Mouse (Mus musculus) CD4-positive, CD25-positive, alpha-beta regulatory T cell, adult 4 months (primary cell): Measurements from ENCODE around the gene 2200002D01Rik. TPM values are rescaled to one million over a fixed set of nuclear protein-coding genes. Genes with fewer than 3 reads are reported as not detected.
"Not testable (repeated sequence)": the region's sequence is repeated elsewhere in the genome, so short reads cannot be mapped to it uniquely, and the experiment has no call there.

Experiments
- ATAC-seq: one replicate; pipeline ENCODE4 v1.8.0; 2017
- polyA plus RNA-seq, 2 experiments: library from polyadenylated mRNA; unstranded; fragments of 100-300 nt; shearing (Covaris generic); gene quantifications; one replicate each; pipeline ENCODE4 v1.2.1; 2017

2200002D01Rik gene
- polyA plus RNA-seq, 2 experiments from 2014 or later, result 1.0 to 1.6 TPM

- ATAC-seq, result no peak
Measured at GRCm38 (mm10) chr7:29279261-29279660, 31.0 kb upstream of the 2200002D01Rik start.

GRCm38 (mm10) chr7:29277510-29277909 is 29.2 kb upstream of the 2200002D01Rik start:
- no peak for ATAC-seq

GRCm38 (mm10) chr7:29276715-29277114 is 28.4 kb upstream of the 2200002D01Rik start:
- no peak for ATAC-seq

DNA sequence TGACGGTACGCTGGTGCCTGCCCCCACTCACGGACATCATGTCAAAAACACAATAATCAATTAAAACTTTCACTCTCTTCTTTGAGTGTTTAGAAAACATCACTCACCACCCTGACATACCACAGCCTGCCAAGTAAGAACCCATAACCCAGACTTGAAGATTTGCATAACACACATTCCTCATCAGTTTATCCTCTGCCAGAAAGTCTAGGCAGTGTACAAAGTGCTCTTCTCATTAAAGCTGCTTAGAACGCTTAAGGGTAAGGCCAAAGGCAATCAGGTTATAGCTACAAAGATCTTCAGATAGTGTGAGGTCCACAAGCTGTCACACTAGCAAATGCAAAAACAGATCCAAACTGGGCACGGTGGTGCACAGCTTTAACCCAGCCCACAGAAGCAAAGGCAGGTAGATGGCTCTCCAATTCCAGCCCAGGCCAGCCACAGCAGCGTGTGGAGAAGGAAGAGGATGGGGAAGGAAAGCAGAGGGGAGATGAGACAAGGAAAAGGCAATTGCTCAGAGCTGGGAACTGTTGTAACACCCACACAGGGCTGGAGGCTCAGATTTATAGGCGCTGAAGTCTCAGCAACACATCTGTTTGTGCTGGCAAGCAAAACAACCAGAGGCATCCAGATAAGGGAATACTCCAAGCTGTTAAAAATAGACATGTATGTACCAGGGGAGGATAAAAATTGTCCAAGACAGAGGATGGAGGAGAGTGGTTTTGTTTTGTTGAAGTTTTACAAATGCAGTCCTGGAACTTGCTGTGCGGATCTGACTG is 23.6 kb upstream of the 2200002D01Rik start:
- ATAC-seq, result no peak

DNA sequence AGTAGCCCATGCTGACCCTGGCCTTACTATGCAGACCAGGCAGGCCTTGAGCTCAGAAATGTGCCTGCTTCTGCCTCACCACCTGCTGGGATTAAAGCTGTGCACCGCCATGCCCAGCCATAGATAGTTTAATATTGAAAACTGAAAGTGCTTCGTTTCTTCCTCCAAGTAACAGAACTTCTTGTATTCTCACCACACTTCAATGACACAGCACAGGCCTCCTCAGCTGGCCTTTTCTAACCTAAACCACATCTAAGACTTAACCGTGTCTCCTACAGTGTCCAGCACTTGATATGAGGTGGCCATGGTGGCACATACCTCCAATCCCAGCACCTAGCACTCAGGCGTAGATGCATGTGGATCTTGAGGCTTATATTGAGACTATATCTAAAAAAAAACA is 22.2 kb upstream of the 2200002D01Rik start:
- ATAC-seq, result no peak

- ATAC-seq, result no peak
Measured at GRCm38 (mm10) chr7:29266931-29267330, 18.7 kb upstream of the 2200002D01Rik start.

DNA sequence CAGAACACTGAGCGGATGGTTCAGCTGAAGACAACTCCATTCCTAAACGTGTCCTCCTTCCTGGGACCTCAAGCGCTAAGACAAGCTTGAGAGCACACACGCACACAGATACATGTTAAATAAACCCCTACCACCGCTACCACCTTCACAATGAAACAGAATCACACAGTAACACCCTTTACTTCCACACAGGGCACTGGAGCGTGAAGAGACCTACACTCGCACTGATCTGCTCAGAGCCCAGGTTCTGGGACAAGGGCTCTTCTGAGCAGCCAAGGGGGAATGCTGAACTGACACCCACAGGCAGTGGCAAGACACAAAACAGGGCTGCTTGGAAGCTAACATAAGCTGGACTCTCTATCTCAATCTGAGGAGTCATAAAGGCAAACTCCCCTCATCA is 17.4 kb upstream of the 2200002D01Rik start:
- no peak for ATAC-seq

- ATAC-seq, result no peak
Measured at GRCm38 (mm10) chr7:29263831-29264230, 15.6 kb upstream of the 2200002D01Rik start.

DNA sequence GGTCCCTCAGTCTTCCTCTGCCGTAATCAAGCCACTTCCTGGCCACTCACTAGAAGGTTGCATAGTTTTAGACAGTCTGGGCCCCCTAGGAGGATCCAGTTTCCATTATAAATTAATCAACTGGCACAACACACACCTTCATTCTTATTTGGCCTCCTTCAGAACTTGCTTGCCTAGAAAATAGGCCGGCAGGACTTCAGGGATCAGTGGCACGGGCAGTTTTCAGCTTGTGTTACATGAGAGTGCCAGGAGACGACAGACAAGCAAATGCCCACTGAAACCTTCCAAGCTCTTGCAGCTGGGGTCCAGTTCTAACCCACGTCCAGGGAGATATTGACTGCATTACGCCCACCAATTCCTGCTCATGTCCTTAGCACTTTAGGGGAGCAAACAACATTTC is 13.9 kb upstream of the 2200002D01Rik start:
- ATAC-seq, result no peak

GRCm38 (mm10) chr7:29259781-29260730 is 11.8 kb upstream of the 2200002D01Rik start:
- no peak for ATAC-seq

DNA sequence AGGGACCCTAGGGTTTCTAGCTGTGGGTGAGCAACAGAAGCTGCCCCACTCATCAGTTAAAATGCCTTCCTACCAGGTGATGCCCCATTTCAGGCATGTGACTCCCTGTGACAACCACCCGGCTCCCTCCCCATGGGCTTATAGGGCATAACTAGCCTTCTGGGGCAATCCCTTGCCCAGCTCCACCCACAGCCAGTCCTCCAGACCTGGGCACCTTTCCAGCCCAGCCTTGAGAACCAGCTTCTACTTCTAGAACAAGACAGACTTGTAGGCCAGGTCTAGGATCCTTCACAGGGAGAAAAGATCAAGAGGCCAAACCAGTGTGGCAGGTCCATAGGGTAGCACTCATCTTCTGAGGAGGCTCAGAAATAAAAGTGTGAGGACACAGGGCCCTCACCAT is 9.1 kb upstream of the 2200002D01Rik start:
- ATAC-seq, result no peak

DNA sequence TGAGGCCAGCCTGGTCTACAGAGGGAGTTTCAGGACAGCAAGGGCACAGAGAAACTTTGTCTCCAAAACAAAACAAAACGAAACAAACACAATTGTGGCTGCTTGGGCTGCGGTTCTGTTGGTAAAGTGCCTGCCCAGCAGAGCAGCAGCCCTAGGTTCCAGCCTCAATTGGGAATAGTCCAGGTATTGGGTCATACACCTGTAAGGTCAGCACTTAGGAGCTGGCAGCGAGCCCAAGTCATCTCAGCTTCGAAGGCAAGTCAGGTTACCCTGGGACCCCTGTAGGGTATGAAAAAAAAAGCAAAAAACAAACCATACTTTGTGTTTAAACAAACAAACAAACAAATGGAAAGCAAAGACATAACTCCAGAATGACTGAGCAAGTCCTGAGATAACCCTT is 7.6 kb upstream of the 2200002D01Rik start:
- ATAC-seq, result no peak

DNA sequence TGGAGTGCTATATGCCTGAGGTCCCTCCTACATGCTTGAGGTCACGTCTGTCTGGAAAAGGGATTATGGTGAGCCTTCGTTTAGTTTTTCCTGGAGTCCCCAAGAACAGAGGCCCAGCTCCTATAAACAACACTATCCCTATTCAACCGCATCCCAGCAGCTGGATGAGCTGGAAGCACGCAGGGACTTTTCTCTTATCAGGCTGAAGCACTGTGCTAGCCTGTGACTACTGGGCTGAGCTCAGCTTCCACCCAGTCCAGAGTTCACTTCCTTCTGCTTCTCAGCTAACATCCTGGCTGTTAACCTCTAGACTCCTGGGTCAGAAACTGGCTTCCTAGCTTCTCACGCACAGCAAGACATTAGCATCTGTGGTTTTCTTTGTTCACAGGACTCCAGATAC is 5.6 kb upstream of the 2200002D01Rik start:
- ATAC-seq, result no peak

DNA sequence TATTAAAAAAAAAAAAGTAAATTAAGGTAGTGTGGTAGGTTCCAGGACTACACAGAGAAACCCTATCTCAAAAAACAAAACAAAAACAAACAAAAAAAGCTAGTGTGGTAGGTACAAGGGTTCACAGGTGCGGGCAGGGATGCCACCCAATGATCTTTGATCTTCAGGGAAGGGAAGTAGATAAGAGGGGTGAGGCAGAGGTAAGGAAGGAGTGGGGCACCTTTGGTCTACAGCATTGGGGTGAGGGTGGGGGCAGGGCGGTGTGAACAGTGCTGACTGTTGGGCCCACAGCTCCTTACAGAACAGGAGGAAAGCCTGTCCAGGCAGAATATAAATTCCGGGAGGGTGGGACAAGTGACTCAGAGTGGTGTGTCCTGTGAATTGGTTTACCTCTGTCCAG is 2.9 kb upstream of the 2200002D01Rik start:
- ATAC-seq, result peak; percentile 47

- peak; percentile 22 for ATAC-seq
Measured at GRCm38 (mm10) chr7:29247706-29248105, 560 bp downstream of the 2200002D01Rik start.

- ATAC-seq, result peak; percentile 55
Measured at GRCm38 (mm10) chr7:29247314-29247700, 959 bp downstream of the 2200002D01Rik start.

DNA sequence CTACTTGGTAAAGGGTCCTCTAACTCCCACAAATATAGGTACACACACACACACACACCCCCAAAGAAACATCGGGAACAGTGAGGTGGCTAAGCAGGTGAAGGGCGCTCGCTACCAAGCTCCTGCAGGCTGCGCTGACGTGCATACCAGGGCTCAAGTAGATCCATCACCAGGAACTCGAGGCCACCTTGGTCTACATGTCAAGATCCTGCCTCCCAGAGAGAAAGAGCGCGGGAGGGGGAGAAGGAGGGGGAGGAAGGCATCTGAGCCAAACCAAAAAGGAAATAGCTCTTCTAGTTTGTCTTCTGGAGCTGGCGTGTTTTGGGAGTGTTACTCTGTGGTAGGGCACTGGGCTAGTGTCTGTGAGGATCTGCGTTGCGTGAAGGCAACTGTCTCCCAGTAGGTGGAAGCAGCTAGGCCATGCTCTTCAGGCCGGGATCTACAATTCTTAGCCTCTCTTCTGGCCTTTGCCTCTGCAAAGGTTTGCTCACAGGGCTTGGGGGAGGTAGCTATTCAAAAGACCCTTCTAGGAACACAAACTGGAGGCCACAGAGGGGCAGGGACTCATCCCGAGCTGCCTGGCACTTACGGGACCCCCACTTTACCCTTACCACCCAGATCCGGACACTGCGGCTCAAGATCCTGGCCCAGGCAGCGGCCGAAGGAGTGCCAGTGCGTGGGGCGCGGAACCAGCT is 1.5 kb downstream of the 2200002D01Rik start:
- no peak for ATAC-seq

DNA sequence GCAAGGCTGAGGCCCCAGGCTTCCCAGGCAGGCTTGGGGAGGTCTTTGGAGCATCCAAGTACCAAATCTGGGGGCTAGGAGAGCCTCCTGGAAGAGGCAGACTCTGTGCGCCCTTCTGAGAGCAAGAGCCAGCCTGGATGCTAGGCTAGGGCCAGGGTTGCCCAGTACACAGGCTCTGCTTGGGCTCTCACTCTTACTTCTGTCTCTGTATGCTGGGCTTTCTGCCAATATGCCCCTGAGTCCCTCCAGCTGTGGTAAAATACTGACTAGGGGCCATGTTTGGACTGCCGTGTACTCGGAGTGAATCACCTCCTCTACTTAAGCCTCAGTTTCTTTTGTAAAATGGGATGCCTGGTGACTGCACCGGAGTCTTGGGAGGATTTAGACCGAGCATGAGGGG is 2.3 kb downstream of the 2200002D01Rik start:
- ATAC-seq, result no peak

DNA sequence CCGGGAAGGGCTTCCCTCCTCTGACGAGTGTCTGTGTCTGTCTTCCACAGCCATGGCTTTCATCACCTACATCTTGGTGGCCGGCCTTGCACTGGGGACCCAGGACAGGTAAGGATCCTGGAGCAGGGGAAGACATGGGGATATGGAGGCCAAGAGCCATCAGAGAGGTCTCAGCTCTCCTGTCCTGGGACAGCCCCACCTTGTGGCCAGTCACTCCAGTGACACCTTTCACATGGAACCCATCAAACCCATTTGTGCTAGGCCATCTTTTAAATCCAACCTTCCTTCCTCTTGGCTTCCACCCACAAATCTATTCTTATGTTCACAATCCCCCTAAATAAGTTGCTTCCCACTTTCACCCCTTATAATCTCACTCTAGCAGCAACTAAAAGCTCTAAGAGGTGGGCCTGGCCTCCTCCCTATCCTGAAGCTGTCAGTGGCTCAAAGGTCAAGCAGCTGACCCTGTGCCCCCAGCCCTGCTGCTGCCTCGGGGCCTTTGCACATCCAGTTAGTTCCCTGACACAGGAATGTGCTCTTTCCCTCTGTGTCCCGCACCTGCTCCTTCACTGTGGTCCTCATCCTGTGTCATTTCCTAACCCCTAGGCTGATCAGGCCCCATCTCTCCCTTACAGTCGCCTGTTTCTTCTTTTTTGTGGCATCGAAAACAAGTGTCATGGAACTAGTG is 3.4 kb downstream of the 2200002D01Rik start:
- peak; percentile 74 for ATAC-seq

DNA sequence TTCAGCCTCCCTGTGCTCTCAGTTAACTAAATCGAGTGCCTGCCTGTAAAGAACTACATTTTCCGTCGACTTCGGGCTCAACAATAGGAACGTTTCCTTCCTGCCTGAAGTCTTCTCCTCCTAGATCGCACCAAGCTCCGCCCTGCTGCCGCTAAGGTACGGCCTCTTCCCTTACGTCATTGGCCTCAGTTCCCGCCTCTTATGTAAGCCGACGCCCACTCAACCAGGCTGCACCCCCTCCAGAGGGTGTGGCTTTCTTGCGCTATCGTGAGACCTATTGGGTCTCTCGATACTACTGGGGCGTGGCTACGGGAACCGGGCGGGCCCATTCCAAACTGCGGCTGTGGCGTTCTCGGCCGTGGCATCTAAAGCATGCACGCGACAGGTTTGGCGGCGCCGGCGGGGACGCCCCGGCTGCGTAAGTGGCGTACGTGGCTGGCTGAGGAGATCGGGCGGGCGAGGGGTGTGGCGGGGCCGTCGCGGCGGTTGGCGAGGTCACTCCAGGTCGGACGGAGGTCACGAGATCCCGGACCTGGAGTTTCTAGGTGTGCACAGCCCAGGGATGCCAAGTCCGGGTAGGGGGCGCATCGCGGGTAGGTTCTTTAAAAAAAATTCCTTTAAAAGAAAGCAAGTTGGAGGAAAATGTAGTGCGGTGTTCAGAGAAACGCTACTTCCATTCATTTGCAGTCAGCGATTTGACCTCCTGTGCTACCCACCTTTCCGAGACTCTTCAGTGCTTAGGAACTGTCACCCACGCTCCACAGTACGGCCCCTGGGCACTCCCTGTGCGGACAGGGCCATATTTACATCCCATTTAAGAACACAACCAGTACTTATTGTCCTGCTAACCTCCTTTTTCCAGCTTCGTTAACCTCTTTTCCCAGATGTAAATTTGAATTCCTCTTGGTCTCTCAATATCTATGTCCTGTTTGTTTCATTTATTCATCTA is 10.0 kb downstream of the 2200002D01Rik start, which contains the start of gene Yif1b:
TSS of gene Yif1b (plus strand) at position 311 of the 949 bp plus-strand sequence.
- peak; percentile 99 for ATAC-seq

GRCm38 (mm10) chr7:29237596-29237995 is 10.7 kb downstream of the 2200002D01Rik start:
- ATAC-seq, result not testable (repeated sequence)
